Mouse (Mus musculus) common myeloid progenitor, adult 5-6 weeks (primary cell): ENCODE measurements at regions not wholly inside any gene's neighbourhood (a gene's known extent, or its start where the extent isn't known, plus 50 kb on each side); places are given as distances from the start of the nearest gene placed in this dataset.

ENCODE experiments used
- ATAC-seq: replicated peaks from 2 replicates; pipeline ENCODE4 v1.8.0; 2016; ENCODE audit warnings: low read depth, mild to moderate bottlenecking, moderate TSS enrichment, inconsistent platforms; ENCODE audit not compliant: poor library complexity, severe bottlenecking

DNA sequence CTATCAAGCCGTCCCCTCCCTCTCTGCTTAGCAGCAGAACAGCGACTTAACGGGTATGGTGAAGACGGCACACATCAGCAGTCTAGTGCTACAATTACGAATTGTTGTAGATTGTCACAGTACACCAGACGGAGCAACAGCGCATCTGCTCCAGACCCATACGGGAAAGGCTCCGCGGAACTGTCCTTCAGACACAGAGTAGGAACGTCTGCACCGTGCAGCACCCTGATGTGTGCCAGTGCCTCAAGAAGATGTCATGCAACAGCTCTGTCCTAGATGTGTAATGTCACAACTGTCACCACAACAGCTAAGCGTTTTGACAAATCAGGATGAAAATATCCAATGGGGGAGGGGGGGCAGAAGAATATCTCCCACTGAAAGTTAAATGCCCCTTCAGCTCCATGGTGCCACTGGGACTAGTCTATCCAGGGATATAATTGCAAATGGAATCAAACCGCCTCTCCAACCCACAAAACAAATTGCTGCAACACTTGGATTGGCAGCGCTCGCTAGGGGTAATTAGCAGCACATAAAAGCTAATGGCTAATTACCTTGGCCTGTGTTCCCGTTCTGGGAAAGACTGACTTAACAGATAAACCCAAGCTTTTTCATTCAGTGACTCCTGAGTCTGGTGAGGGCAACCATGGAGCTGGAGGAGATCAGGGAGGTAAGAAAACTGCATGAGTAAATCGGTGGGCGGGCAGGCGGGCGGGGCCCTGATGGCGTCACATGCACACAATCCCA lies 472.6 kb downstream of the Zfp704 start:
- ATAC-seq: no peak

- no peak for ATAC-seq
Measured at GRCm38 (mm10) chr3:9133991-9134390, 475.9 kb downstream of the Zfp704 start.

- ATAC-seq: peak; percentile 61
Measured at GRCm38 (mm10) chr3:9132104-9132751, 477.7 kb downstream of the Zfp704 start.

DNA sequence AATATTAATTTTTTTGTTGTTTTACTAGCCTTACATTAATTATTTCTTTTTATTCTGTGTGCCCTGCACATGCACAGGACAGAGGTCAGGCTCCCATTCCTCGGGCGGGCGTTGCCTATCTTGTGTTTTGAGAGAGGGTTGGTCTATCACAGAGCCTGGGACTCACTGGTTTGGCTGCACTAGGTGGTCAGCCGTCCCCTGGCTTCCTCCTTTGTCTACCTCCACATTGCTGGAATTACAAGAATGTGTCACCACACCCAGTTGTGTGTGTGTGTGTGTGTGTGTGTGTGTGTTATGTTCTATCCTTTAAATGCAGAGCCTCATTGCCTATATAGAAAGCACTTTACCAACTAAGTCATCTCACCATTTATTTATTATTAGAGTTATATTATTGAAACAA lies 478.5 kb downstream of the Zfp704 start:
- no peak for ATAC-seq

- ATAC-seq: peak; percentile 91
Measured at GRCm38 (mm10) chr3:9128407-9128806, 481.5 kb downstream of the Zfp704 start.

GRCm38 (mm10) chr3:9123079-9123478 lies 486.8 kb downstream of the Zfp704 start:
- no peak for ATAC-seq

DNA sequence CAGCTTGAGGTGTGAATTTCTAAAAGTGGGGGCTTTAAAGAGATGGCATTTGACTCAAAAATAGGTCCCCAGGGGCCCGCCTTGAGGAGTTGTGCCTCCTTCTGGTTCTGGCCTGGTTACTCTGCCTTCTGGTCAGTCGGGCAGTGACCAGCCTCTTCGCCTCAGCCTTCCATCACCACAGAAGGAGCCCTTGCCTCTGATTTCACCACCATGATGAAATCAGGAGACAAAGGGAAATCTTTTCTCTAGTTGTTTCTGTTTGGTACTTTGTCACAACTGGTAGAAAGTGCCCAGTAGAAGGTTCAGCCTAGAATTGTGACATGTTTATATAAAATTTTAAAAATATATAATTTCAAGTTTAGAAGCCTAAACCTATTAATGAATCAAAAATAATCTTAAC lies 492.0 kb downstream of the Zfp704 start:
- no peak for ATAC-seq

DNA sequence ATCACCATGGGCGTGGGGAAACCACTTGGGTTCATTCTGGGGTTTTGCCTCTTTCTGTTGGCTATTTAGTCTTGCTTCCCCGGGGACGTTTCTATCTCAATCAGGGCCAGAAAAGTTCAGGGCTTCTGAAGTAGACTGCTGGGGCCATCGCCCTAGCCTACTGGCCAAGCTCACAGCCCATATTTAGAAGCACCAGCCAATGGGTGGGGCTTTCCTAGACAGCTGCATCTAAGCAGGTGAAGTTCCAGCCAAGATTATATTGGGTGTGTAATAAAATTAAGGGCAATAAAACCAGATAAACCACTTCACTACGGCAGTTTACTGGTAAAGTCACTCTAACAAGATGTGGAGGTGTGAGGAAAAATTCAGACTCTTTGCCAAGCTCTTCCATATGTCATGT lies 496.5 kb downstream of the Zfp704 start:
- no peak for ATAC-seq

- no peak for ATAC-seq
Measured at GRCm38 (mm10) chr3:9110741-9111140, 499.1 kb downstream of the Zfp704 start.

GRCm38 (mm10) chr3:9109991-9110390 lies 499.9 kb downstream of the Zfp704 start:
- no peak for ATAC-seq

GRCm38 (mm10) chr3:9109485-9109884 lies 500.4 kb downstream of the Zfp704 start:
- no peak for ATAC-seq

GRCm38 (mm10) chr3:9107766-9108410 lies 502.0 kb downstream of the Zfp704 start:
- no peak for ATAC-seq

- no peak for ATAC-seq
Measured at GRCm38 (mm10) chr3:9105191-9105926, 504.5 kb downstream of the Zfp704 start.

DNA sequence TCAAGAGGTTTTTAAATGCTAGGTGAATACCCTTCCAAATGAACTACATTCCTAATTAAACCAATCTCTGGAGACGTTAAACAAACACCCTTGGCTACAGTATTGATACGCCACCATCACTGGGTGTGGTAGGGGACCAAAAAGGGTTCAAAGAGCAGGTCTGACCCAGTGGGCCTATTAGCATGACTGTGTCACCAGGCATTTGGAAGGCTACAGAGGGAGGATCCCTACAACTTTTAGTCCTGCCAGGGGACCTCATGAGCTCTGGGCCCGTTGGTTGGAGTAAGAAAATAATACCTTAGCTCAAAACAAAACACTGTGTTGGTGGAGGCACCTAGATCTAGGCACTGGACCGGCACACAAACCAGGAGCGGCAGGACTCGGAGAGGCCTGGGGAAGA lies 506.4 kb downstream of the Zfp704 start:
- ATAC-seq: no peak

DNA sequence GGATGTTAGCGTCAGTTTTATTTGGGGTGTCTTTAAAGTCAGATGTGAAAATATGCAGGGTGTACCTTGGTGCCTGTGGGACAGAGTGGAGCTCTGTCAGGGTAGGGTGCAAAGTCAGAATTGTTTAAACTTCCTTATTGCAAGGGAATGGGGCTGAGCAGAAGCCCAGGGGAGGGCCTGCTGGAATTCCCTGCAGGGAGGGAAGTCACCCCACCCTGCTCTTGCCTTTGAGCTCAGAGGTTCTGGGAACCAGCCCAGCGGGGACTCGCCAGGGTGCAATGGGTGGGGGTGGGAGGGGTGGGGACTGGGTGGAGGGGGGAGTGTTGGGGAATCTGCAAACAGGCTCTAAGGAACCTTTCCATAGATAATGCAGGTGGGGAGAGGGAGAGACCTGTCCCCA lies 508.6 kb downstream of the Zfp704 start:
- no peak for ATAC-seq

DNA sequence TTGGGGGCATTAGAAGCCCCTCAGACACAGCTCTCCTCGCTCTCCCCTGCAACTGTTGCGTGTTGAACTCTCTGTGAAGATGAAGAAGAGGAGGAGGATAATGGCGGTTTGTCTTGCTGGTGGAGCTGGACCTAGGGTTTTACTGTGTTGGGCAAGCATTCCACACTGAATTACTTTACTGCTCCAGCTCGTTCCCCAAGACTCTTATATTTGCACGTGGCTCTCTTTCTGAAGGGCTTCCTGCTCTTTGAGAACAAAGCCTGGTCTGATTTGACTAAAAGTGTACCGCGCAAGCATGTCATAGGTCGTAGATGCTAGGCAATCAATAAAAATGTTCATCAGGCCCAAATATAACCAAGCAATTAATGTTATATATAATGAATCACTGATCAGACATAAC lies 509.1 kb downstream of the Zfp704 start:
- no peak for ATAC-seq

DNA sequence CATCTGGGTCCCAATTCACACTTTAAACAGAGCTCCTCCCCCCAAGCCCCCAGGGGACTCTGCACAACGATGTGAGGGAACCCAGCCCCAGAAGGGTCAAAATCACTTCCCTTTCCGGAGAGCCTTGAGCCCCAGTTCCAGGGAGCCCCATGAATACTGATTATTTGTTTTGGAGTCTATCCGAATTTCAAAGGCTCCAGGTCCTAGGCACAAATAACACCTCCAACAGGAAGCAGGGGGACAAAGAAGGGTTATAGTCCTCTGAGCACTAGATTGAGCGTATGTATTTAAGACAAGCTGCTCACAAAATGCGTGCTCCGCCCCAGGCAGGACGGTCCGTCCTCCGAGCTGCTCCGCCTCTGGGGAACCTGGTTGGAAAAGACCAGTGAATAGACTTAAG lies 511.4 kb downstream of the Zfp704 start:
- ATAC-seq: no peak

DNA sequence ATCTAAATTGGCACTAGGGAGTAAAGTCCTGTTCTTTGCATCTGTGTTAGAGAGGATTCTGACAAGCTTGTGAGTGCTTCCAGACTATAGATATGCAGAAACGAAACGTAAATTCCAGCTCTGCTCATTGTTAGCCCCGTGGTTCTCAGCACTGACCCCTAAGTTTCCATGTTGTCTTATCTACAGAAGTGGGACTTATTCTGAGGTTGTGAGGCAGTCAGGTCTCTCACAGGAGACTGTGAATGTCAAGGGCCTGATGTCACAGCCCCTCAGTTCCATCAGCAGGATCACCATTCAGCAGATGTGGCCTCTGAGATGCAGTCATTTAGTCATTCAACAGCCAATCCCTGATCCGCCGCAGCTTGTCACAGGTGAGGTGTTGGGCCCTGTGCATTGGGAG lies 525.8 kb downstream of the Zfp704 start:
- no peak for ATAC-seq

DNA sequence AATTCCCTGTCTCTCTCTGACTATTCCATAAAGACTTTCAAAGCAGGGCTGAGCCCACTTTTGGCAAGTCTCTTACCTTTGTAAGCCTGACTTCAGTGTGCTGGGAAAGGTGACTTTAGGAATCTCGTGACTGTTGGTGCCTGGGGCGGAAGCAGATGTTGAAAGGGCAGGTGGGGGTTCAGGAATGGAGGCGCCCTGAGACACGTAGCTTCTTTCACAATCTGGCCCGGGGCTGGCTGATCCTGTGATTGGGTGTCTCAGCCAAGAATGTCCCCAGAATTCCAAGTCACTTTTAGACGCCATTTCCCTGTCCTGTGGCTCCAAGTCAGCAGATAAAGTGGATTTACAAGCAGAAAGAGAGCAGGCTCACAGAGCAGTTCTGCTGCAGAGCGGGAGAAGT lies 527.8 kb downstream of the Zfp704 start:
- ATAC-seq: no peak

DNA sequence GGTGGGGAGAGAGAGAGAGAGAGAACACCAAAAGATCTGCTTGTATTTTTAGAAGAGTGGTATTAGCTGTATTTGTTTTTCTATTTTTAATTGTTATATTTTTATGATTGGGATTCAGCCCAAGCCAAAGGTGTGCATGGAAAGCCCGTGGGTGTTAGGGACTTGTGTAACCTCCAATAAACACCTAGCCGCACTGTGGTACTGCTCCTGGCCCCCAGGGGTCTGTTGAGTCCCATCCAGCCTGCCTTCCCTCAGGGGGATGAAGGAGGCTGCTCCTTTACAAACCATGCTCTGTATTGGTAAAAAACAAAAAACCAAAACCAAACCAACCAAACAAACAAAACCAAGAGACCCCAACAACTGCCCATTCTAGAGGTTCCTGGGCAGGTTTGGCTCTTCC lies 531.7 kb downstream of the Zfp704 start:
- no peak for ATAC-seq

GRCm38 (mm10) chr3:9076696-9077095 lies 533.2 kb downstream of the Zfp704 start:
- peak; percentile 93 for ATAC-seq
